Mouse (Mus musculus): ENCODE measurements around the gene Cry2.

DNA sequence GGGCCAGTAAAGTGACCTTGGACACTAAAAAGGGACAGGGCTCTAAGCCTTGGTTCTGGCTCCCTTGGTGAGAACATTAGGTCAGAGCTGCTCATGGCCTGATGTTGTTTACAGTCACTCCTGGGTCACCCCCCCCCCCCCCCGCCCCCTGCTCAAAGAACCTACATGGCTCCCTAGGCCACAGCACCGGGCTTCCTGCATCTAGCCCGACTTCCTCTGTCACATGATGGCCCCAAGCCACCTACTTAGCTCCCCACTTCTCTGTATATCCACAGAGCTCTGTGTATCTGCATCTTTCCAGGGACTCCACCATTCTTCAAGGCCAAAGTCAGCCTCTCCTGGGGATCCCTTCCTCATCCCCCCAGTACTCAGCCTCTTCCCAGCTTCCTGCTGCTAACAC is 21.9 kb upstream of the Cry2 start:
- no peak for TF ChIP-seq EP300 (IDR thresholded peaks at IDR 0.05)
- no peak for TF ChIP-seq CTCF (IDR thresholded peaks at IDR 0.05)

Data from lung, postnatal 0 days (tissue).